Mouse (Mus musculus) embryo, embryonic 10.5 days (tissue): ENCODE measurements around the gene Aebp1.
A peak's percentile ranks its signal among the peaks of the same experiment; 100 is the strongest.

Experiments used
- DNase-seq: peaks from one replicate; pipeline ENCODE4 v3.0.0-alpha.2; 2015; ENCODE audit warnings: low spot score

The Aebp1 gene

GRCm38 (mm10) chr11:5861678-5862393 lies at the start of gene Aebp1:
Gene Aebp1 (plus strand): TSS chr11:5861947.
- peak; percentile 47 for DNase-seq

- no peak for DNase-seq
Observed at GRCm38 (mm10) chr11:5813381-5813780, 48.4 kb upstream of the Aebp1 start.

GRCm38 (mm10) chr11:5819223-5819622 lies 42.5 kb upstream of the Aebp1 start:
- DNase-seq, result no peak

GRCm38 (mm10) chr11:5825432-5825831 lies 36.3 kb upstream of the Aebp1 start:
- no peak for DNase-seq

GRCm38 (mm10) chr11:5827931-5828330 lies 33.8 kb upstream of the Aebp1 start:
- no peak for DNase-seq

- no peak for DNase-seq
Observed at GRCm38 (mm10) chr11:5828509-5829191, 33.1 kb upstream of the Aebp1 start.

- DNase-seq, result no peak
Observed at GRCm38 (mm10) chr11:5829327-5829726, 32.4 kb upstream of the Aebp1 start.

GRCm38 (mm10) chr11:5834506-5834905 lies 27.2 kb upstream of the Aebp1 start:
- no peak for DNase-seq

GRCm38 (mm10) chr11:5835057-5835456 lies 26.7 kb upstream of the Aebp1 start:
- DNase-seq, result no peak

- peak; percentile 21 for DNase-seq
Observed at GRCm38 (mm10) chr11:5836126-5836525, 25.6 kb upstream of the Aebp1 start.

GRCm38 (mm10) chr11:5837251-5838246 lies 24.2 kb upstream of the Aebp1 start, which contains the start of gene Polm:
Gene Polm (minus strand): TSS chr11:5838016.
- peak; percentile 98 for DNase-seq

GRCm38 (mm10) chr11:5840346-5840745 lies 21.4 kb upstream of the Aebp1 start:
- DNase-seq, result no peak

- no peak for DNase-seq
Observed at GRCm38 (mm10) chr11:5841751-5842150, 20.0 kb upstream of the Aebp1 start.

- no peak for DNase-seq
Observed at GRCm38 (mm10) chr11:5843131-5843530, 18.6 kb upstream of the Aebp1 start.

GRCm38 (mm10) chr11:5846639-5847345 lies 15.0 kb upstream of the Aebp1 start:
- no peak for DNase-seq

- DNase-seq, result no peak
Observed at GRCm38 (mm10) chr11:5848741-5849140, 13.0 kb upstream of the Aebp1 start.

GRCm38 (mm10) chr11:5849316-5849715 lies 12.4 kb upstream of the Aebp1 start:
- DNase-seq, result no peak

- DNase-seq, result no peak
Observed at GRCm38 (mm10) chr11:5850452-5850851, 11.3 kb upstream of the Aebp1 start.

GRCm38 (mm10) chr11:5851021-5851736 lies 10.6 kb upstream of the Aebp1 start:
- no peak for DNase-seq

GRCm38 (mm10) chr11:5852314-5852713 lies 9.4 kb upstream of the Aebp1 start:
- no peak for DNase-seq

GRCm38 (mm10) chr11:5855481-5855880 lies 6.3 kb upstream of the Aebp1 start:
- no peak for DNase-seq
